Mouse (Mus musculus) liver, embryonic 14.5 days (tissue): ENCODE measurements at regions not wholly inside any gene's neighbourhood (a gene's known extent, or its start where the extent isn't known, plus 50 kb on each side); places are given as distances from the start of the nearest gene placed in this dataset.
"Not testable (repeated sequence)": the region's sequence is repeated elsewhere in the genome, so short reads cannot be mapped to it uniquely, and the experiment has no call there.

Experiments
- ATAC-seq: fragments of 200-750 bp; cut with Nextera tagmentation; 2 replicates; pipeline ENCODE4 v1.8.0; 2017; ENCODE audit warnings: moderate number of reproducible peaks, mild to moderate bottlenecking, moderate library complexity; ENCODE audit not compliant: insufficient read depth
- DNase-seq, 3 experiments: peaks; one replicate each; pipeline ENCODE4 v3.0.0-alpha.2; 2012 to 2013; ENCODE audit warnings: low read depth in 3 of 3, low spot score in 3 of 3
- H3K27ac ChIP-seq: fragments of 300-500 bp; sonication (generic); 2 replicates; pipeline ENCODE4 v1.5.1; 2014; ENCODE audit warnings: moderate library complexity, mild to moderate bottlenecking, control low read depth, inconsistent platforms
- H3K27me3 ChIP-seq: fragments of 300-500 bp; sonication (generic); 2 replicates; pipeline ENCODE4 v1.6.1; 2014; ENCODE audit warnings: mild to moderate bottlenecking, low read length, moderate library complexity; ENCODE audit not compliant: control insufficient read depth, insufficient read depth
- H3K36me3 ChIP-seq: fragments of 300-500 bp; sonication (generic); replicated peaks from 2 replicates; pipeline ENCODE4 v1.6.1; 2014; ENCODE audit warnings: low read depth; ENCODE audit not compliant: control insufficient read depth, insufficient read depth
- H3K4me1 ChIP-seq, 2 experiments: fragments of 200-500 bp in 1 of 2; fragments of 300-500 bp in 1 of 2; sonication (generic) in 1 of 2; replicated peaks; 2 replicates each; pipeline ENCODE4 v1.6.1; 2012 to 2014; ENCODE audit warnings: antibody characterized with exemption in 1 of 2, inconsistent platforms in 1 of 2, low read length in 1 of 2; ENCODE audit not compliant: control insufficient read depth in 2 of 2, insufficient read depth in 2 of 2
- H3K4me2 ChIP-seq: fragments of 300-500 bp; sonication (generic); 2 replicates; pipeline ENCODE4 v1.6.1; 2014; ENCODE audit warnings: low read depth, mild to moderate bottlenecking, control low read depth, moderate library complexity
- H3K4me3 ChIP-seq, 2 experiments: fragments of 200-500 bp in 1 of 2; fragments of 300-500 bp in 1 of 2; sonication (generic) in 1 of 2; 2 replicates each; pipeline ENCODE4 v1.5.1; 2012 to 2014; ENCODE audit warnings: low read depth in 2 of 2, low read length in 2 of 2, mild to moderate bottlenecking in 2 of 2, control low read depth in 1 of 2, inconsistent platforms in 1 of 2, moderate library complexity in 1 of 2; ENCODE audit not compliant: insufficient read depth in 1 of 2
- H3K9ac ChIP-seq: fragments of 300-500 bp; sonication (generic); replicated peaks from 2 replicates; pipeline ENCODE4 v1.6.1; 2014; ENCODE audit warnings: mild to moderate bottlenecking, control low read depth, moderate library complexity
- H3K9me3 ChIP-seq: fragments of 300-500 bp; sonication (generic); 2 replicates; pipeline ENCODE4 v1.6.1; 2016; ENCODE audit warnings: low read length, mixed read lengths; ENCODE audit not compliant: control insufficient read depth
- CTCF ChIP-seq: IDR thresholded peaks from 2 replicates; pipeline ENCODE4 v1.5.1; 2016; ENCODE audit warnings: antibody characterized with exemption, low read depth, control low read depth
- EP300 ChIP-seq: IDR thresholded peaks from 2 replicates; pipeline ENCODE4 v1.6.1; 2016; ENCODE audit warnings: antibody characterized with exemption, low read depth
- WGBS: fragments of 180-500 bp; shearing (Covaris S2); extraction: QIAGEN DNeasy Blood & Tissue Kit; methylation state at CpG from one replicate; pipeline ENCODE4 v1.1.7; 2014; ENCODE audit not compliant: insufficient replicate concordance; 5-methylcytosine and 5-hydroxymethylcytosine counted together

- H3K9ac ChIP-seq, result no peak overlapping the region
- DNase-seq (no peak), ATAC-seq (no peak)
- H3K9me3 ChIP-seq, result no peaks in the 10 kb centered on the region
- TF ChIP-seq CTCF (no peak), EP300 (no peak)
- H3K27ac ChIP-seq, result no peak overlapping the region
- H3K4me1 ChIP-seq, result no peaks in the 10 kb centered on the region
- 31% methylated on average over 2 of the region's 2 CpGs for WGBS
- H3K36me3 ChIP-seq, result no peaks in the 10 kb centered on the region
- H3K27me3 ChIP-seq, result no peaks in the 10 kb centered on the region
- H3K4me2 ChIP-seq, result no peak overlapping the region
- H3K4me3 ChIP-seq, result no peak overlapping the region
Measured at GRCm38 (mm10) chr10:23733679-23734078, 53.4 kb downstream of the Rps12 start.

DNA sequence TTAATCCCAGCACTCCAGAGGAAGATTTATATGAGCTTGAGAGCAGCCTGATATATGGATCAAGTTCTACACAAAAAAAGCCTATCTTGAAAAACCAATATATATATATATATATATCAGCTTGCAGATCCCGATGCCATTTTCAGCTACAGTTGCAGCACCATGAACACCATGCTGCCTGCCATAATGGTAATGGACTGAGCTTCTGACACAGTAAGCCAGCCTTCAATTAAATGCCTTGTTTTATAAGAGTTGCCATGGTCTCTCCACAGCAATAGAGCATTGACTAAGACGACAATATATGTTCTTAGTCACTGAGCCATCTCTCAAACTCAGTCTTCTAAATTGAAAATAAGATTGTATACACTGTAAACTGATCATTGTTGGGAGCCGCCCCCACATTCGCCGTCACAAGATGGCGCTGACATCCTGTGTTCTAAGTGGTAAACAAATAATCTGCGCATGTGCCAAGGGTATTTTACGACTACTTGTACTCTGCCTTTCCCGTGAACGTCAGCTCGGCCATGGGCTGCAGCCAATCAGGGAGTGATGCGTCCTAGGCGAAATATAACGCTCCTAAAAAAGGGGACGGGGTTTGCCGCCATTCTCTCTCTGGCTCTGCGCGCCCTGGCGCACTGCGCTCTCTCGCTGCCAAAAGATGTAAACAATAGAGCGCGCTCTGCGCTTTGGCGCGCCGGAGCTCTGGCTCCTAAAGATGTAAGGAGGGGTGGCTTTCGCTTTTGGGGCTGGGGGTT is 60.9 kb downstream of the Rps12 start:
- not testable (repeated sequence) for H3K4me2 ChIP-seq, H3K27ac ChIP-seq, H3K4me3 ChIP-seq, H3K27me3 ChIP-seq, ATAC-seq, DNase-seq, H3K9ac ChIP-seq, H3K36me3 ChIP-seq, H3K9me3 ChIP-seq, H3K4me1 ChIP-seq
- WGBS, result 73% methylated on average over 23 of the region's 28 CpGs

DNA sequence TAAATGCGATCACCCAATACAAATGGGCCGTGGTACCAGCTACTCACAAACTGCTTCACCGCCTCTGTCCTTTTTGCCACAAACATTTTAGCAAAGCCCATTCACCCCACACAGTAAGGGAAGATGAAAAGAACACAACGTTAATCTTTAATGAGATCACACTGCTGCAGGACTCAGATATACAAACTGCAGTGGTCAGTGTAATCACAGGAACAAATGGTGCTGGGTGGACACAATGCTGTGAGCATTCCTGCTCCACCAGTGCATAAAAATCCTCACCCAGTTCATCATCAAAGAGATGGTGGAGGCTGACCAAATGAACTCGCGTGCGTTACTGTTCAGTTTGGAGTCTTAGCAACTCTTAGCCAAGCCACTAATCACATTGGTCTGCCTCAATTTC is 69.0 kb downstream of the Rps12 start:
- Histone ChIP-seq H3K4me1 (no peaks in the 10 kb centered on the region), H3K27me3 (no peaks in the 10 kb centered on the region), H3K27ac (no peak overlapping the region), H3K4me3 (no peak overlapping the region), H3K36me3 (no peaks in the 10 kb centered on the region), H3K4me2 (no peak overlapping the region), H3K9ac (no peak overlapping the region), H3K9me3 (no peaks in the 10 kb centered on the region)
- 76% methylated on average over 7 of the region's 7 CpGs for WGBS
- no peak for ATAC-seq
- no peak for TF ChIP-seq CTCF
- TF ChIP-seq EP300, result no peak
- DNase-seq, result no peak

- Histone ChIP-seq H3K4me3 (no peak overlapping the region), H3K4me1 (no peaks in the 10 kb centered on the region), H3K9me3 (no peaks in the 10 kb centered on the region), H3K36me3 (no peaks in the 10 kb centered on the region), H3K27me3 (no peaks in the 10 kb centered on the region), H3K27ac (no peak overlapping the region), H3K9ac (no peak overlapping the region), H3K4me2 (no peak overlapping the region)
- WGBS, result 73% methylated on average over 10 of the region's 10 CpGs
- TF ChIP-seq CTCF, result no peak
- TF ChIP-seq EP300, result no peak
- DNase-seq, result no peak
- no peak for ATAC-seq
Measured at GRCm38 (mm10) chr10:23715511-23715910, 71.6 kb downstream of the Rps12 start.

- Histone ChIP-seq H3K4me2 (no peak overlapping the region), H3K27ac (no peak overlapping the region), H3K9me3 (no peaks in the 10 kb centered on the region), H3K36me3 (no peaks in the 10 kb centered on the region), H3K27me3 (no peaks in the 10 kb centered on the region), H3K4me3 (no peak overlapping the region), H3K9ac (no peak overlapping the region), H3K4me1 (no peaks in the 10 kb centered on the region)
- ATAC-seq (no peak), DNase-seq (no peak)
- 65% methylated on average over 7 of the region's 7 CpGs for WGBS
- no peak for TF ChIP-seq EP300
- TF ChIP-seq CTCF, result peak; percentile 30; the same call in 1 of the 2 replicates
Measured at GRCm38 (mm10) chr10:23715101-23715500, 72.0 kb downstream of the Rps12 start.
